21 mouse cellular contexts compared by ENCODE assay signal in genomic region chr12:118084806-118085205, GRCm38 (mm10).
"Had no signal": no experiment of that assay in that cellular context is flagged by ENCODE, and none has a peak within 500 bp of the region (broad histone marks: within the 10 kb centered on the region; RNA-seq: fewer than 3 reads in every experiment).

No protein-coding gene starts in this region.

- H3K27ac ChIP-seq: embryonic facial prominence, embryonic 10.5 days; embryonic facial prominence, embryonic 12.5 days; embryonic facial prominence, embryonic 13.5 days; embryonic facial prominence, embryonic 15.5 days; forebrain, embryonic 12.5 days; forebrain, embryonic 13.5 days; forebrain, embryonic 15.5 days; gastrocnemius, adult 2 months; heart, adult 2 months; heart, embryonic 10.5 days had no signal

- ATAC-seq: forebrain, embryonic 13.5 days; forebrain, embryonic 14.5 days had no signal

- H3K4me3 ChIP-seq: embryonic facial prominence, embryonic 10.5 days; embryonic facial prominence, embryonic 12.5 days; embryonic facial prominence, embryonic 13.5 days; embryonic facial prominence, embryonic 15.5 days; erythroblast, embryonic 14.5 days; forebrain, embryonic 12.5 days; forebrain, embryonic 13.5 days; forebrain, embryonic 15.5 days; gastrocnemius, adult 2 months; heart, adult 2 months; heart, embryonic 10.5 days had no signal

- H3K4me2 ChIP-seq: embryonic facial prominence, embryonic 12.5 days; embryonic facial prominence, embryonic 13.5 days; embryonic facial prominence, embryonic 15.5 days; forebrain, embryonic 12.5 days; forebrain, embryonic 13.5 days; forebrain, embryonic 15.5 days; heart, embryonic 11.5 days had no signal

- DNase-seq: cerebellum, adult 8-10 months; cerebellum, adult 9-10 months; embryo, embryonic 11 days; gastrocnemius, adult 2 months; gastrocnemius, postnatal 14 days; gastrocnemius, postnatal 25 days; gastrocnemius, postnatal 36 days; heart, adult 11 months; heart, adult 18-20 months; heart, adult 2 months had no signal

- H3K36me3 ChIP-seq: embryonic facial prominence, embryonic 10.5 days; embryonic facial prominence, embryonic 12.5 days; embryonic facial prominence, embryonic 13.5 days; embryonic facial prominence, embryonic 15.5 days; forebrain, embryonic 12.5 days; forebrain, embryonic 15.5 days; heart, embryonic 10.5 days had no signal

- H3K9me3 ChIP-seq: embryonic facial prominence, embryonic 10.5 days; embryonic facial prominence, embryonic 12.5 days; embryonic facial prominence, embryonic 13.5 days; embryonic facial prominence, embryonic 15.5 days; forebrain, embryonic 12.5 days; forebrain, embryonic 13.5 days; forebrain, embryonic 15.5 days; heart, embryonic 10.5 days had no signal

- H3K4me1 ChIP-seq: embryonic facial prominence, embryonic 10.5 days; embryonic facial prominence, embryonic 12.5 days; embryonic facial prominence, embryonic 13.5 days; embryonic facial prominence, embryonic 15.5 days; forebrain, embryonic 12.5 days; forebrain, embryonic 13.5 days; forebrain, embryonic 15.5 days; heart, embryonic 10.5 days had no signal

- H3K9ac ChIP-seq: embryonic facial prominence, embryonic 12.5 days; embryonic facial prominence, embryonic 13.5 days; embryonic facial prominence, embryonic 15.5 days; forebrain, embryonic 12.5 days; forebrain, embryonic 13.5 days; forebrain, embryonic 15.5 days had no signal

- H3K27me3 ChIP-seq: embryonic facial prominence, embryonic 12.5 days; embryonic facial prominence, embryonic 13.5 days; embryonic facial prominence, embryonic 15.5 days; forebrain, embryonic 12.5 days; forebrain, embryonic 13.5 days; forebrain, embryonic 15.5 days had no signal
